Comparison of ENCODE assay signal across 21 mouse cellular contexts in the genomic region with DNA sequence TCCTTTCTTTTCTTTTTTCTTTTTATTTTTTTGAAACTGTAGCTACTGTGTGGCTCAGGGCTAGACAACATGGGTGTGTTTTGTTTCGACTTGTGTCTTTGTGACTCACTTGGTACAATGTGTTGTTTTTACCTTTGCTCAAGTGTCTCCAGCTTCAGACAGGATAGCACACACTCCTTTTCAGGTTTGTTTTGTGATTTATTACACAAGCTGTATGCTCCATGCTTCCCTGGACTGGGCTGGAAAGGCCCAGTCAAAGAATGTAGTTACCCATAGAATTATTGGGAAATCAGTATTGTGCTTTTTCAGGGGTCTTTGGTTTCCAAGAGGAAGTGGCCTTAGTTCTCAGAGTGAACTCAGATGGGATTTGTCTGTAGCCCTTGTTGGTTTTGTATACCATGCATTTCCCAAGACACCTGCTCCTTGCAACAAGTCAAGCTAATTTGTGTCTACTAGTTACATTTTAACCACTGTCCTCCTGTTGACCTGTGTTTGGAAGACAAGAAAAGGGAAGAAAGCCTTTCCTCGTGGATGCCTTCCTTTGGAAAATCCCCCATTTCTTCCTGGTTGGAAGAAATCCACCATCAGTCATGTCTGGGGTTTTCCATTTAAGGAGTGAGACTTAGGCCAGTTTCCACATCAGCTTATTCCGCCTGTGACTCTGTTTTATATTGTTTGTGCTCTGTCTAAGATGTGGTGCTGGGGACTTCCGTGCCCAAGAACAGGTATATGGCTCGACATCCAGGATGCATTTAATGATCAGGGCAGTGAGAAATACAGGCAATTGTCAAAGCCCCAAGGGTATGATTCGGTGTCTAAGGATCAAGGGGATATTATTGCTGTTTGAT. TPM values are rescaled to one million over a fixed set of nuclear protein-coding genes. Genes with fewer than 3 reads are reported as not detected.
A peak's percentile ranks its signal among the peaks of the same experiment; 100 is the strongest.
DNase-seq lines count a peak whose midpoint lies in the region; ATAC-seq and TF ChIP-seq lines count a peak whose summit lies in the region.
"Had no signal": no experiment of that assay in that cellular context is flagged by ENCODE, and none has a peak within 500 bp of the region (broad histone marks: within the 10 kb centered on the region; RNA-seq: fewer than 3 reads in every experiment).

No protein-coding gene starts in this region.

- peak; percentile 88 for ATAC-seq in Patski
- peak; percentile 89 for ATAC-seq in kidney, embryonic 15.5 days (replicated peaks; ENCODE audit: low FRiP score)
- 0 out of 2 replicates have a peak, but pooled peaks have one; percentile 40 for ATAC-seq in stomach, embryonic 16.5 days (ENCODE audit: insufficient read depth, low FRiP score)
- ATAC-seq: forebrain, embryonic 15.5 days; lung, postnatal 0 days had no signal

- no peak overlapping the region for H3K4me2 ChIP-seq in kidney, embryonic 15.5 days
- no peak overlapping the region for H3K4me2 ChIP-seq in stomach, embryonic 16.5 days (ENCODE audit: low read depth, low read length)
- H3K4me2 ChIP-seq: forebrain, embryonic 15.5 days; hindbrain, embryonic 12.5 days; limb, embryonic 12.5 days; liver, embryonic 15.5 days; midbrain, embryonic 12.5 days had no signal

- H3K27me3 ChIP-seq in kidney, adult 2 months (replicated peaks; ENCODE audit: control insufficient read depth, insufficient read depth, low read length): no peaks in the 10 kb centered on the region
- no peaks in the 10 kb centered on the region for H3K27me3 ChIP-seq in Patski
- no peaks in the 10 kb centered on the region for H3K27me3 ChIP-seq in kidney, embryonic 15.5 days
- H3K27me3 ChIP-seq in stomach, embryonic 16.5 days (ENCODE audit: control insufficient read depth, insufficient read depth, low read length): no peaks in the 10 kb centered on the region
- H3K27me3 ChIP-seq: forebrain, embryonic 15.5 days; hindbrain, embryonic 12.5 days; limb, embryonic 12.5 days; liver, embryonic 15.5 days; midbrain, embryonic 12.5 days had no signal

- no peak overlapping the region; the same call in 1 of the 2 replicates for H3K27ac ChIP-seq in kidney, adult 2 months (ENCODE audit: insufficient read depth, low read depth, low read length)
- peak overlapping the region; percentile 78 for H3K27ac ChIP-seq in kidney, embryonic 15.5 days
- H3K27ac ChIP-seq in stomach, embryonic 16.5 days (ENCODE audit: low read length): no peak overlapping the region
- H3K27ac ChIP-seq: forebrain, embryonic 15.5 days; heart, embryonic 10.5 days; hindbrain, embryonic 12.5 days; limb, embryonic 12.5 days; liver, embryonic 15.5 days; midbrain, embryonic 12.5 days had no signal

- 38% methylated on average over 6 of the region's 6 CpGs for WGBS in kidney, adult 2 months
- 61% methylated on average over 6 of the region's 6 CpGs for WGBS in kidney, embryonic 15.5 days
- WGBS in stomach, embryonic 16.5 days: 62% methylated on average over 6 of the region's 6 CpGs

- DNase-seq in kidney, adult 2 months: peak; percentile 71
- DNase-seq in kidney, postnatal 10 days: no peak
- peak; percentile 91 for DNase-seq in Patski (ENCODE audit: low read depth, low spot score)
- no peak for DNase-seq in cerebellum, adult 9-10 months
- DNase-seq in spleen, postnatal 10 days (ENCODE audit: low spot score in 2 of 2): no peak
- DNase-seq: adrenal gland, postnatal 14 days; cerebellum, postnatal 10 days; gastrocnemius, postnatal 25 days; heart, postnatal 10 days; retina, postnatal 1 day; thymus, adult 2 months had no signal

- POLR2A ChIA-PET in Patski (lab: Charles Lee): no interaction called here

- TF ChIP-seq POLR2A in kidney, adult 2 months (IDR thresholded peaks at IDR 0.05; ENCODE audit: low read depth, low read length): no peak

- no peak overlapping the region for H3K4me3 ChIP-seq in kidney, adult 2 months (ENCODE audit: insufficient read depth, low read depth, low read length)
- no peak overlapping the region for H3K4me3 ChIP-seq in kidney, embryonic 15.5 days (replicated peaks)
- H3K4me3 ChIP-seq in stomach, embryonic 16.5 days (replicated peaks; ENCODE audit: low read length): no peak overlapping the region
- H3K4me3 ChIP-seq: forebrain, embryonic 15.5 days; heart, embryonic 10.5 days; hindbrain, embryonic 12.5 days; limb, embryonic 12.5 days; liver, embryonic 15.5 days; midbrain, embryonic 12.5 days had no signal

- peaks cover 4% of the 10 kb centered on the region for H3K4me1 ChIP-seq in kidney, adult 2 months (ENCODE audit: control insufficient read depth, insufficient read depth, low read length)
- peaks cover 6% of the 10 kb centered on the region for H3K4me1 ChIP-seq in kidney, embryonic 15.5 days
- peaks cover 9% of the 10 kb centered on the region; the same call in 1 of the 2 replicates for H3K4me1 ChIP-seq in stomach, embryonic 16.5 days (ENCODE audit: control insufficient read depth, insufficient read depth, low read length)
- H3K4me1 ChIP-seq: limb, embryonic 12.5 days; liver, embryonic 15.5 days had no signal

- TF ChIP-seq CTCF in kidney, adult 2 months (conservative IDR thresholded peaks at IDR 0.05; ENCODE audit: insufficient read depth, insufficient read length, low read depth, low read length): no peak
- TF ChIP-seq CTCF in Patski (IDR thresholded peaks at IDR 0.05): no peak

- no peak overlapping the region for H3K9ac ChIP-seq in kidney, embryonic 15.5 days
- no peak overlapping the region for H3K9ac ChIP-seq in stomach, embryonic 16.5 days (ENCODE audit: low read length)
- H3K9ac ChIP-seq: forebrain, embryonic 15.5 days; hindbrain, embryonic 12.5 days; limb, embryonic 12.5 days; liver, embryonic 15.5 days; midbrain, embryonic 12.5 days had no signal

- H3K36me3 ChIP-seq in kidney, adult 2 months (ENCODE audit: control insufficient read depth, insufficient read depth, low read length): no peaks in the 10 kb centered on the region
- no peaks in the 10 kb centered on the region for H3K36me3 ChIP-seq in kidney, embryonic 15.5 days
- H3K36me3 ChIP-seq in stomach, embryonic 16.5 days (ENCODE audit: control insufficient read depth, insufficient read depth, low read length): no peaks in the 10 kb centered on the region
- H3K36me3 ChIP-seq: forebrain, embryonic 15.5 days; G1E; heart, embryonic 10.5 days; hindbrain, embryonic 12.5 days; limb, embryonic 12.5 days; liver, embryonic 15.5 days; midbrain, embryonic 12.5 days had no signal

- CTCF ChIA-PET in Patski (lab: Charles Lee): interaction anchor here (0.9 to 2.4 kb wide), 3 partner anchors 18 to 112 kb away, joined by 3 to 9 read pairs (median 4); no protein-coding TSS in a partner anchor

- in situ Hi-C loops in Patski (cut with MboI; ENCODE audit: low pct_unique_long_range_greater_than_20kb): no loop called here

- no peaks in the 10 kb centered on the region for H3K9me3 ChIP-seq in kidney, embryonic 15.5 days (replicated peaks)
- H3K9me3 ChIP-seq in stomach, embryonic 16.5 days (replicated peaks; ENCODE audit: control insufficient read depth, low read length): no peaks in the 10 kb centered on the region
- H3K9me3 ChIP-seq: forebrain, embryonic 15.5 days; G1E; heart, embryonic 10.5 days; hindbrain, embryonic 12.5 days; limb, embryonic 12.5 days; liver, embryonic 15.5 days; midbrain, embryonic 12.5 days had no signal

RNA-seq across cellular contexts. Expression of a gene that starts 34.5 kb away (rescaled TPM):
- 37.8 and 53.4 TPM in 2 replicates for polyA plus RNA-seq in kidney, adult 2 months (2012; rRNA removed)
- polyA plus RNA-seq in Patski (2021): 84.8 TPM
- polyA plus RNA-seq in kidney, embryonic 15.5 days (2015; fragmentation: Nextera tagmentation; extraction: Ambion mirVana): 76.1 and 78.9 TPM in 2 replicates
- 98.5 and 103 TPM in 2 replicates for polyA plus RNA-seq in stomach, embryonic 16.5 days (2015; fragmentation: Nextera tagmentation; extraction: Ambion mirVana)

Comparison
In these comparisons a context has a peak if more than half of its experiments do, and no peak if none do; other contexts are left out.
1. DNase-seq: peak in kidney, adult 2 months (single experiment) and Patski (single experiment); none in kidney, postnatal 10 days (single experiment), cerebellum, adult 9-10 months (single experiment) and spleen, postnatal 10 days (0 of 2).
2. Peak in every context shown above with its lines, with median percentiles within 50 percentile points of each other: ATAC-seq.